Mouse (Mus musculus) adrenal gland, postnatal 4 days (tissue): ENCODE results near the gene Olfml2a. TPM values are rescaled to one million over a fixed set of nuclear protein-coding genes. Genes with fewer than 3 reads are reported as not detected.

Experiments
- DNase-seq, 2 experiments: peaks; one replicate each; pipeline ENCODE4 v3.0.0; 2021 to 2022; ENCODE audit warnings: low spot score in 2 of 2, mixed read lengths in 2 of 2
- total RNA-seq, 2 experiments: library from RNA; stranded (reverse); gene quantifications; 2 replicates each; pipeline ENCODE4 v1.2.3; 2021

The Olfml2a gene
- total RNA-seq, 2 experiments from 2014 or later = 31.6 to 31.7 TPM

GRCm38 (mm10) chr2:38936721-38937378 lies 5.1 kb downstream of the Olfml2a start:
- DNase-seq = no peak

GRCm38 (mm10) chr2:38937396-38937795 lies 5.6 kb downstream of the Olfml2a start:
- DNase-seq = no peak

GRCm38 (mm10) chr2:38938007-38938406 lies 6.2 kb downstream of the Olfml2a start:
- no peak for DNase-seq

- DNase-seq = no peak
Measured at GRCm38 (mm10) chr2:38939047-38939446, 7.3 kb downstream of the Olfml2a start.

GRCm38 (mm10) chr2:38941426-38941825 lies 9.6 kb downstream of the Olfml2a start:
- no peak for DNase-seq

- no peak for DNase-seq
Measured at GRCm38 (mm10) chr2:38941898-38942297, 10.1 kb downstream of the Olfml2a start.

GRCm38 (mm10) chr2:38943161-38943560 lies 11.4 kb downstream of the Olfml2a start:
- DNase-seq = no peak

- no peak for DNase-seq
Measured at GRCm38 (mm10) chr2:38943977-38944376, 12.2 kb downstream of the Olfml2a start.

GRCm38 (mm10) chr2:38944460-38945161 lies 12.8 kb downstream of the Olfml2a start:
- DNase-seq = no peak

- DNase-seq = no peak
Measured at GRCm38 (mm10) chr2:38947566-38947965, 15.8 kb downstream of the Olfml2a start.

- peak; percentile 56 to 78 for DNase-seq
Measured at GRCm38 (mm10) chr2:38950281-38950719, 18.5 kb downstream of the Olfml2a start.

- peak in 1 of 2 experiments; percentile 33 for DNase-seq
Measured at GRCm38 (mm10) chr2:38953152-38953883, 21.5 kb downstream of the Olfml2a start.

- DNase-seq = no peak
Measured at GRCm38 (mm10) chr2:38956062-38956461, 24.3 kb downstream of the Olfml2a start.

GRCm38 (mm10) chr2:38957671-38958223 lies 26.0 kb downstream of the Olfml2a start:
- DNase-seq = no peak

- no peak for DNase-seq
Measured at GRCm38 (mm10) chr2:38964198-38964597, 32.4 kb downstream of the Olfml2a start.

- DNase-seq = no peak
Measured at GRCm38 (mm10) chr2:38969650-38970049, 37.9 kb downstream of the Olfml2a start.

GRCm38 (mm10) chr2:38970057-38970456 lies 38.3 kb downstream of the Olfml2a start:
- DNase-seq = no peak

- no peak for DNase-seq
Measured at GRCm38 (mm10) chr2:38973223-38973622, 41.4 kb downstream of the Olfml2a start.

GRCm38 (mm10) chr2:38973701-38974100 lies 41.9 kb downstream of the Olfml2a start:
- DNase-seq = no peak

- DNase-seq = no peak
Measured at GRCm38 (mm10) chr2:38974171-38974570, 42.4 kb downstream of the Olfml2a start.

GRCm38 (mm10) chr2:38975181-38975580 lies 43.4 kb downstream of the Olfml2a start:
- no peak for DNase-seq
